Mouse (Mus musculus) megakaryocyte-erythroid progenitor cell, adult 5-6 weeks (primary cell): ENCODE results near the gene Gpsm1. TPM values are rescaled to one million over a fixed set of nuclear protein-coding genes. Genes with fewer than 3 reads are reported as not detected.

Source experiments
- ATAC-seq: replicated peaks from 2 replicates; pipeline ENCODE4 v1.8.0; 2016; ENCODE audit warnings: mild to moderate bottlenecking, inconsistent platforms; ENCODE audit not compliant: severe bottlenecking, poor library complexity, low FRiP score, low TSS enrichment
- total RNA-seq, 2 experiments: library from RNA; stranded (forward) in 1 of 2; stranded (reverse) in 1 of 2; fragments of 200-1000, 215-1000 nt in 1 of 2; fragments of >200 nt in 1 of 2; fragmentation: Nextera tagmentation in 1 of 2; gene quantifications; 2 replicates each; pipeline ENCODE4 v1.2.3; 2014 to 2017

Gene Gpsm1
- 2.8 and 6.8 TPM in 2 replicates for total RNA-seq (2014; fragmentation: Nextera tagmentation)
- total RNA-seq (2017), result 6.9 and 12.4 TPM in 2 replicates

DNA sequence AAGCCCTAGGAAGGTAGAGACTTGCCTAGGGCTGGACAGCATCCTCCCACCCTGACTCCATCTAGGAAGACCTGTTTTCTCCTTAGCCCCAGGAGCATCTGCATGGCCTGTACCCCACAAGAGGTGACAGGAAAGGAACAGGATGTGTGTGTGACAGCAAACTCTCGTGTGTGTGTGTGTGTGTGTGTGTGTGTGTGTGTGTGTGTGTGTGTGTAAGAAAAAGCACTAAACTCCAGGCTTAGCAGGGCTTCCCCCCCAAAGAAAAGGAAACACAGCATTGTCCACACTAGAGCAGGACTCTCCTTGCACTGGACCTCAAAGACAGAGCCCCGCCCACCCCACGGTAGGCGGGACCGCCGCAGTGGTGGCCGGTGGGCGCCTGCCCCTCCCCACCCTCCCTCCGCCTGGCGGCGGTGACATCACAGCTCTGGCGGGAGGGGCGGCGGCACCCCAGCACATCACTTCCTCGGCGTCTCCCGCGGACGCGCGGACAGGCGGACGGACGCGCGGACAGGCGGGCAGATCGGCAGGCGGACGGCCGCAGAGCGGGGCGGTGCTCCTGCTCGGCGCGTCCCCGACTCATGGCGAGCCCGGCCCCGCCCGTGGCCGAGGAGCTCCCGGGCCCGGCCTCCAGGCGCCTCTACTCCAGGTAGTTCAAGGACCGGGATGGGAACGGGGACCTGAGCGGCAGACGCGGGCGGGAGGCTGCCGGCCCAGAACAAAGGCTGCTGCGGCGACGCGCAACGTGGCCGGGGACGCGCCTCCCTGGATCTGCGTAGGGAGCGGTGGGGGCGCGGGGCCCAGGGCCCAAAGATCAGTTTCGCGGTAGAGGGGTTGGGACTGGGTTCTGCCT, at the start of gene Gpsm1:
Gene Gpsm1 (plus strand): TSS at position 444 of the 853 bp plus-strand sequence.
- ATAC-seq, result peak; percentile 1; the same call in 1 of the 2 replicates

DNA sequence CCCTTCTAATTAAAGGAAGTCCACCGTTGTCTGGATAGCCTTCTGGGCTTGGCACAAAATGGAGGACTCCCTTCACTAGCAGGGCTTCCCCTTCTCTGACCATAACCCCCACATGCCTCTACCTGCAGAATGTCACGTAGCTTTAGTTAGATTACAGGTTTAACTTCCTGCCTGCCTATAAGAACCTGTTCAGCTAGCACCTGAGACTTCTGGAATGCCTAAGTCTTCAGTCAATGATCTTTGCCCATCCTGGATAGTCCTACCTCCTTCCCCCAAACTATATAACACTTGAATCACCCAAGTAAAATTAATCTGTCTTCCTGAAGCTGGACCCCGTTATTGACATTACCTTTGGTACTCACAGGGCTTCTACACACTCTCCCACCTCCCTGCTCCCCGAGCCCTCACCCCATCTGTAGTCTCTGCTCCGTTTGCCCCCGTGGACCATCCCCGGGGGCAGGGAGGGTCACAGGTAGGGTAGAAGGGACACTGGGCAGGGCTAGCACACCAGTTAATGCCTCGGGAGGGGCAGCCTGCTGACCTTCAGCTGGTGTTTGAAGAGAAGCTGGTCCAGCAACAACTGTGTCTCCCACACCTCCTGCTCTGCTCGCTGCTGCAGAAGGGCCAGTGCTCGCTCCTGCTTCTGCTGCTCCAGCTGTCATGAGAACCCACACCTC, 49.1 kb upstream of the Gpsm1 start:
- ATAC-seq, result no peak

DNA sequence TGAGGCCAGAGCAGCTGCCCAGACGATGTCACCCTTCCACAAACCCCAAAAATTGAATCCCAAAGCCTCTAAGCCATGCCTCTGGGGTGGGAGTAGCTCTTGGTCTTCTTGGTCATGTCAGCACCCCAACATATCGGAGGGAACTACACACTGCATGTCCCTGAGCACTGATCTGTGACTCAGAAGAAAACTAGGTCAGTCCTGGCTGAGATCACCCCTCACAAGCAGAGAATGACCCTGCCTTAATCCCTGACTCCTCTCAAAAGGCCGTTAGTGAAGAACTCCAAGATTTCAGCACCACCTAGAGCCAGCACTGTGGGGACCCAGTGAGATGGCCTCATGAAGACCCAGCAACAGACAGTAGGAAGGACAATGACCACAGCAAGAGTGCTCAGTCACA, 47.1 kb upstream of the Gpsm1 start:
- no peak for ATAC-seq

- peak; percentile 39; the same call in 1 of the 2 replicates for ATAC-seq
Observed at GRCm38 (mm10) chr2:26273611-26274010, 41.7 kb upstream of the Gpsm1 start.

DNA sequence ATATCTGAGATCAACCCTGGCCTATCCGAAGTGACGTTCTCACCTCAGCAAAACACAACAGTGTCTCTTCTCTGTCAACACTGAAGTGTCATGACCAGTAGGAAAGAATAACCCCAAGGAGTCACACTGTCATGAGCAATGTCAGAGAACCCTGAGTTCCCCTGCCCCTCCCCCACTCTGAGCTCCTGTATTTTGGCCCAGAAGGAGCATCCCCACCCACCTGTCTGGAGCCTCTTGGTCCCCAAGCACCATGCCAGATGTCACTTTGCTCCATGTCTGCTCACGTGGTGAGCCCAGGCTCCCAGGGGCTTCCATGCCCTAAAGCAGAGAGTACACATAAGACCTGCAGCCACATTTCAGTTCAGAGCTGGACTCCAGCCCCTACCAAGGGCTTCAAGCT, 35.6 kb upstream of the Gpsm1 start:
- no peak for ATAC-seq

- no peak for ATAC-seq
Observed at GRCm38 (mm10) chr2:26280594-26280993, 34.7 kb upstream of the Gpsm1 start.

- no peak for ATAC-seq
Observed at GRCm38 (mm10) chr2:26285804-26286203, 29.5 kb upstream of the Gpsm1 start.

- ATAC-seq, result no peak
Observed at GRCm38 (mm10) chr2:26286391-26286790, 28.9 kb upstream of the Gpsm1 start.

DNA sequence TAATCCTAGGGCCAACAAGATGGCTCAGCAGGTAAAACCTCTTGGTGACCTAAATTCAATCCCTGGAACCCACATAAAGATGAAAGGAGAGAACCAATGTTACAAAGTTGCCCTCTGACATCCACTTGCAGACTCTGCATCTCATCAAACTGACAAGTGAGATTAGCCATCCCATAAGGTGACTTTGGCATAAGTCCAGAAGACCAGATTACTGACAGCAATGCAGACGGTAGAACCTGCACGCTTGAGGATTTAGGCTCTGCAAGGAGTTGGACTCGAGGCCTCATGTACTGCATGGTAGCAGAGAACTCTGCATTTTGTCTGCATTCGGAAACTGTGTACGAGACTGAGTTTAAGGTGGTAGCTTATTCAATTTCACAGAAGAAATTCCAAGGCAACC, 25.2 kb upstream of the Gpsm1 start:
- no peak for ATAC-seq

DNA sequence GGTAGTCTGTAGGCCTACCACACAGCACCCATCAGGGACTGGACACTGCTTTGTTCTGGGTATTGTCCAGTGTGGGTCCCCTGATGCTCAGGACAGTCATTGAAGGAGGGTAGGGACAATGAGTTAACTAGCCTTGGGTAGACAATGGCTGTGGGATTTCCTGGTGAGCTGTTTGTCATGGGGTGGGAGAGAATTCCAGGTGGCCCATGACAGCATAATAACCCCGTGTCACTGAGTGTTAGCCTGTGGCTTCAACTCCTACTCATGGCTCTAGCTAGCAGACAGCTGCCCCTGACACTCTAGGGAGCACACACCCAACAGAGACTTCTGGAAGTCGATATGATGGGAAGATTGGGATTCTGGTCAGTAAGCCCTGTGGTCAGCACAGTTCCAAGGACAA, 20.9 kb upstream of the Gpsm1 start, which contains the start of gene Ccdc187:
Gene Ccdc187 (minus strand): TSS at position 101 of the 400 bp plus-strand sequence.
- no peak for ATAC-seq

DNA sequence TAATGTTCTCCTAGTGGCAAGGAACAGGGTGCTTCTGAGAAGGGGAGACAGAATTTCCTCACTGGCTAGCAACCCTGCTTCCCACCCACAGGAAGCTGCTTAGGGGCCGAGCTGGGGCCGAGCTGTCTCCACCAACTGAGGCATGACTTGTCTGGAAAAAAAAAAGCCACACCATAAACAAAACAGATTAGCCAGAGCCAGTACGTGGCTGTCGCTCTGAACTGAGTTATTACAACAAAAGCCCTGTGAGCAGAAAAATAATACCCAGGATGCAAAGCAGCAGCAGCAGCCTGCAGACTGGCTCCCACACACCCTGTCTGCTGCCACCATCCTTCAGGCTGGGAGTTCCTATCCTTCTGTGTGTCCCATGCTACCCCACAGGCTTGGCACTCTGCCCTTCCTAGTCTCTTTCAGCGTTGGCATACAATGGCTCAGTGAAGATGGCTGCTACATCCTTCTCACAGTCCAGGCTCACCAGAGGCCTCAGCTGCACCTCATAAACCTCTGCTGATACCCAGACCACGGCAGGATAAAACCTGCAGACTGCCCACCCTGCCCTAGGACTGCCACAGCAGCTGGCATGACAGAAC, 18.6 kb upstream of the Gpsm1 start:
- ATAC-seq, result no peak

DNA sequence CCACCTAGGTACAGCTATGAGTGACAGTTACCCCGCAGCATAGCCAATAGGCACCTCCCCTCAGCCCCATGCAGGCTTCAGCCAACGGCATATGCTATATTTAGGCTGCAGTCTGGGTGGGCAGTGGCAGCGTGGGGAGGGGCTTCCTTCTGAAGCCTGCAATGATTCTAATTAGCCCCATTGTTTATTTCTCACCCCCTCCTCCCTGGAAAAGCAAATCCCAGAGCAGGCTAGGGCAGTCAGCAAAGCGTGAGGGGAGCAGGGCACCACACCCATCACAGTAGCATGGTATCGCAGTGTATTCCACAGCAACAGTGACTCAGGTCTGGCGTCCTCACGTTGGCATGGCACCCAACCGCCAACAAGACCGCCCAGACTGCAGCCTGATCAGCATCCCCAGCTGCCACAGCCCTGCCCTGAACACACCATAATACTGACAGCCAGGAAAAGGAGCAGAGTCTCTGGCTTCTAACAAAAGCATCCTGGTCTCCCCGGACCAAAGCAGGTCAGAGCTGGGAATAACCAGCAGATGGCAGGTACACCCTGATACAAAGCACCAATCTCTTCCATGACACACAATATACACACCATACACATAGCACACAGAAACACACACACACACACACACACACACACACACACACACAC, 17.0 kb upstream of the Gpsm1 start:
- ATAC-seq, result peak; percentile 94

GRCm38 (mm10) chr2:26298856-26299230, 16.5 kb upstream of the Gpsm1 start:
- no peak for ATAC-seq

DNA sequence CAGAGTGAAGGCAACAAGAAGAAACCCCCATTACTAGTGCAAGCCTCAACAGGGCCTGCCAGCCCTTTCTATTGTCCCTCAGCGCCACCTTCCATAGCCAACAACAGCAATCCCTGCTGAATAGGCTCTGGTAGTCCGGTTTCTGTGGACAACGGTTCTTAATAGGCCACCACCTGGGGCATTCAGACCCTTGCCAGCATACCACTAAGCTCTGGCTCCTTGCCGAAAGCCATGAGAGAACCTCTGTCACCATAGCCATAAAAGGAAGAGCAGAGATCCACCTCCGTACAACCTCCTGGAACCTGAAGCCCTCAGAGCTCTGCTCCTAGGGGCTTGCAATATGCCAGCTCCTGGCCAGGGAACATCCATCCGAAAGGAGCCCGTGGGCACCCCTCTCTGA, 16.0 kb upstream of the Gpsm1 start:
- no peak for ATAC-seq

GRCm38 (mm10) chr2:26300161-26300807, 15.0 kb upstream of the Gpsm1 start:
- ATAC-seq, result 0 out of 2 replicates have a peak, but pooled peaks have one; percentile 9

DNA sequence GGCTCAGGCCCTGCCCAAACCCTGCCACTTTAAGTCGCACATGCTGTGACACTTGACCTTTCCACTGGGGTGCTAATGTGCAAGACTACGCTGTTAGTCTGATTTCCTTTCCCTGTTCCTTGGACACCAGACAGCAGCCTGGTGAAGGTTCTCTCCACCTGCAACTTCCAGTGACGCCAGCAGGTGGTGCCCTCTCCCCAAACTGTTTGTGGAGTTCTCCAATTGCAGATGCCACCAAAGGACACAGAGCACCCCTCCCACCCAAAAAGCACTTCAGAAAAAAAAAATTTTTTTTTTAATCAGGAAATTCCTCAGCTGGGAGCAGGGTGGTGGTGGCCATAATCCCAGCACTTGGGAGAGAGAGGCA, 14.5 kb upstream of the Gpsm1 start:
- peak; percentile 50 for ATAC-seq

DNA sequence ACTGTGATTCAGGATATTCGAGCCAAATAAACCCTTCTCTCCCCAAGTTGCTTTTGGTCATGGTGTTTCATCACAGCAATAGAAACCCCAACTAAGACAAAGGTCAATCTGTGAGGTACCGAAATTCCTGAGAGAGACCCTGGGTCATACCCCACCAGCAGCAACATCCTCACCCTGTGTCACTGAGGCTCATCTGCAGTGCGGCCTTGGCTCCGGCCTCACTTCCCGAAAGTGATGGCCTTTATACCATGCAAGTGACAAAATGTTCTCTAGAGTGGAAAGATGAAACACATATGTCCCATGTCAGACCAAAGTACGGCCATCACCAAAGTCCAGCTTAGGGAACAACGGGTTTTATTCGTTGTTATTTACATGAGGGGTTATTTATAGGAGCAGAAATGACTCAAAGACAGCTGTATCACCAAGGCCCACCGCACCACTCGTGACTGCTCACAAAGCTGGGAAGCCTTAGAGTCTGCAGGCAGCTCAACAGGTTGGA, 13.3 kb upstream of the Gpsm1 start:
- no peak for ATAC-seq

DNA sequence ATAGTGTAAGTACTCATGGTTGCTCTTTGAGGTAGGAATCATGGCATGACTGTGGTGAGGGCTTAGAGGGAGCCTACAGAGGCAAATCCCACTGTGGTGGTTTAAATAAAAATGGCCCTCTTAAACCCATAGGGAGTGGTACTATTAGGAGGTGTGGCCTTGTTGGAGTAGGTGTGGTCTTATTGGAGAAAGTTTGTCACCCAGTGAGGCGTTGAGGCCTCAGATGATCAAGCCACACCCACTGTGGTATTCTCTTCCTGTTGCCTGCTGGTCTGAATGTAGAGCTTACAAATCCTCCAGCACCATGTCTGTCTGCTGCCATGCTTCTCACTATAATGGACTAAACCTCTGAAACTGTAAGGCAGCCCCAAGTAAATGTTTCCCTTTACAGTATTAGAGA, 10.6 kb upstream of the Gpsm1 start:
- no peak for ATAC-seq

GRCm38 (mm10) chr2:26305555-26305954, 9.8 kb upstream of the Gpsm1 start:
- ATAC-seq, result no peak
